Mouse (Mus musculus) liver, embryonic 12.5 days (tissue): Measurements from ENCODE around the gene Igsf3. TPM values are rescaled to one million over a fixed set of nuclear protein-coding genes. Genes with fewer than 3 reads are reported as not detected.
A peak's percentile ranks its signal among the peaks of the same experiment; 100 is the strongest.

Experiments
- ATAC-seq: fragments of 200-750 bp; cut with Nextera tagmentation; 2 replicates; pipeline ENCODE4 v1.8.0; 2017; ENCODE audit warnings: moderate number of reproducible peaks, mild to moderate bottlenecking, moderate library complexity
- H3K27ac ChIP-seq: fragments of 300-500 bp; sonication (generic); 2 replicates; pipeline ENCODE4 v1.5.1; 2016; ENCODE audit warnings: mild to moderate bottlenecking
- H3K27me3 ChIP-seq: fragments of 300-500 bp; sonication (generic); replicated peaks from 2 replicates; pipeline ENCODE4 v1.6.1; 2016; ENCODE audit warnings: mild to moderate bottlenecking, moderate library complexity
- H3K36me3 ChIP-seq: fragments of 300-500 bp; sonication (generic); 2 replicates; pipeline ENCODE4 v1.6.1; 2016; ENCODE audit warnings: mild to moderate bottlenecking, moderate library complexity
- H3K4me1 ChIP-seq: fragments of 300-500 bp; sonication (generic); 2 replicates; pipeline ENCODE4 v1.6.1; 2016
- H3K4me2 ChIP-seq: fragments of 300-500 bp; sonication (generic); 2 replicates; pipeline ENCODE4 v1.6.1; 2016; ENCODE audit warnings: mild to moderate bottlenecking, moderate library complexity
- H3K4me3 ChIP-seq: fragments of 300-500 bp; sonication (generic); 2 replicates; pipeline ENCODE4 v1.5.1; 2016; ENCODE audit warnings: mild to moderate bottlenecking, moderate library complexity
- H3K9ac ChIP-seq: fragments of 300-500 bp; sonication (generic); 2 replicates; pipeline ENCODE4 v1.6.1; 2016; ENCODE audit warnings: mild to moderate bottlenecking, moderate library complexity
- H3K9me3 ChIP-seq: fragments of 300-500 bp; sonication (generic); replicated peaks from 2 replicates; pipeline ENCODE4 v1.6.1; 2016; ENCODE audit warnings: mild to moderate bottlenecking, moderate library complexity
- WGBS: fragments of 180-500 bp; shearing (Covaris S2); methylation state at CpG from one replicate; pipeline ENCODE4 v1.1.7; 2016; ENCODE audit not compliant: insufficient replicate concordance; 5-methylcytosine and 5-hydroxymethylcytosine counted together
- polyA plus RNA-seq: library from polyadenylated mRNA; unstranded; fragments of >200 nt; fragmentation: Nextera tagmentation; extraction: Ambion mirVana; gene quantifications from 2 replicates; pipeline ENCODE4 v1.2.1, GENCODE M21; 2016

Igsf3 gene
- polyA plus RNA-seq, 1 experiment from 2014 or later, result 10.3 TPM

- Histone ChIP-seq H3K27me3 (no peaks in the 10 kb centered on the region), H3K36me3 (no peaks in the 10 kb centered on the region), H3K9ac (no peak overlapping the region), H3K4me3 (no peak overlapping the region), H3K4me1 (peaks cover 4% of the 10 kb centered on the region; the same call in 1 of the 2 replicates), H3K4me2 (no peak overlapping the region), H3K9me3 (no peaks in the 10 kb centered on the region), H3K27ac (no peak overlapping the region)
- ATAC-seq, result no peak
- whole genome bisulfite sequencing, result 84% methylated on average over 10 of the region's 10 CpGs
Observed at GRCm38 (mm10) chr3:101497432-101498030, 120.6 kb downstream of the Igsf3 start.

DNA sequence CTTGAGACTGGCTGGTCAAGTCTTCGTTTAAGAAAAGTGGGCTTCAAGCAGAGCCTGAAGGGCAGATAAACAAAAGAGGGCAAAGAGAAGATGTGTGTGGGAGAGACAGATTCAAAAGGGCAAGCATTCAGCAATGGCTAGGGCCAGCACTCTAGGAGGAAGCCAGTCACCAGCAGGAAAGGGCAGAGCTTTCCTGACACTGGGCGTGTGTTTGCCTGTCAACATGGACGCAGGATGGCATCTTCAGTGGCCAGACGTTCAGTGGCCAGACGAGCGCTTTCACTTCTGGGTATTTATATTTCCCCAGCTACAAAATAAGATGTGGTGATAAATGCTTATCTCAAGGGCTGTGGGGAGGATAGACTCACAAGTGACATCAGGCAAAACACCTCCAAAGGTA lies 123.0 kb downstream of the Igsf3 start:
- Histone ChIP-seq H3K4me2 (no peak overlapping the region), H3K4me3 (no peak overlapping the region), H3K4me1 (no peaks in the 10 kb centered on the region), H3K36me3 (no peaks in the 10 kb centered on the region), H3K9ac (no peak overlapping the region), H3K27ac (no peak overlapping the region), H3K9me3 (no peaks in the 10 kb centered on the region), H3K27me3 (no peaks in the 10 kb centered on the region; the same call in 1 of the 2 replicates)
- WGBS, result 60% methylated on average over 6 of the region's 6 CpGs
- ATAC-seq, result no peak

- no peak overlapping the region for H3K27ac ChIP-seq
- H3K4me2 ChIP-seq, result no peak overlapping the region
- H3K9me3 ChIP-seq, result no peaks in the 10 kb centered on the region
- ATAC-seq, result no peak
- H3K4me1 ChIP-seq, result no peaks in the 10 kb centered on the region
- H3K27me3 ChIP-seq, result no peaks in the 10 kb centered on the region; the same call in 1 of the 2 replicates
- no peak overlapping the region for H3K4me3 ChIP-seq
- H3K36me3 ChIP-seq, result no peaks in the 10 kb centered on the region
- no peak overlapping the region for H3K9ac ChIP-seq
- WGBS, result 65% methylated on average over 11 of the region's 11 CpGs
Observed at GRCm38 (mm10) chr3:101500393-101501051, 123.6 kb downstream of the Igsf3 start.

- no peaks in the 10 kb centered on the region; the same call in 1 of the 2 replicates for H3K27me3 ChIP-seq
- H3K36me3 ChIP-seq, result no peaks in the 10 kb centered on the region
- H3K4me3 ChIP-seq, result no peak overlapping the region
- peaks cover 7% of the 10 kb centered on the region for H3K4me1 ChIP-seq
- H3K4me2 ChIP-seq, result no peak overlapping the region
- H3K9ac ChIP-seq, result no peak overlapping the region
- H3K9me3 ChIP-seq, result no peaks in the 10 kb centered on the region
- 72% methylated on average over 4 of the region's 4 CpGs for WGBS
- no peak overlapping the region for H3K27ac ChIP-seq
- ATAC-seq, result no peak
Observed at GRCm38 (mm10) chr3:101501611-101502010, 124.7 kb downstream of the Igsf3 start.

- Histone ChIP-seq H3K27ac (no peak overlapping the region), H3K9ac (no peak overlapping the region), H3K4me1 (peaks cover 13% of the 10 kb centered on the region), H3K27me3 (no peaks in the 10 kb centered on the region; the same call in 1 of the 2 replicates), H3K9me3 (no peaks in the 10 kb centered on the region), H3K4me3 (no peak overlapping the region), H3K4me2 (no peak overlapping the region), H3K36me3 (no peaks in the 10 kb centered on the region)
- WGBS, result 45% methylated on average over 14 of the region's 14 CpGs
- no peak for ATAC-seq
Observed at GRCm38 (mm10) chr3:101502086-101502760, 125.3 kb downstream of the Igsf3 start.

- no peak overlapping the region for H3K27ac ChIP-seq
- H3K4me2 ChIP-seq, result no peak overlapping the region
- H3K4me3 ChIP-seq, result no peak overlapping the region
- H3K9me3 ChIP-seq, result no peaks in the 10 kb centered on the region
- 38% methylated on average over 5 of the region's 5 CpGs for WGBS
- no peak overlapping the region for H3K9ac ChIP-seq
- H3K27me3 ChIP-seq, result no peaks in the 10 kb centered on the region; the same call in 1 of the 2 replicates
- H3K36me3 ChIP-seq, result no peaks in the 10 kb centered on the region
- peaks cover 17% of the 10 kb centered on the region for H3K4me1 ChIP-seq
- ATAC-seq, result peak; percentile 64
Observed at GRCm38 (mm10) chr3:101506179-101506578, 129.3 kb downstream of the Igsf3 start.

DNA sequence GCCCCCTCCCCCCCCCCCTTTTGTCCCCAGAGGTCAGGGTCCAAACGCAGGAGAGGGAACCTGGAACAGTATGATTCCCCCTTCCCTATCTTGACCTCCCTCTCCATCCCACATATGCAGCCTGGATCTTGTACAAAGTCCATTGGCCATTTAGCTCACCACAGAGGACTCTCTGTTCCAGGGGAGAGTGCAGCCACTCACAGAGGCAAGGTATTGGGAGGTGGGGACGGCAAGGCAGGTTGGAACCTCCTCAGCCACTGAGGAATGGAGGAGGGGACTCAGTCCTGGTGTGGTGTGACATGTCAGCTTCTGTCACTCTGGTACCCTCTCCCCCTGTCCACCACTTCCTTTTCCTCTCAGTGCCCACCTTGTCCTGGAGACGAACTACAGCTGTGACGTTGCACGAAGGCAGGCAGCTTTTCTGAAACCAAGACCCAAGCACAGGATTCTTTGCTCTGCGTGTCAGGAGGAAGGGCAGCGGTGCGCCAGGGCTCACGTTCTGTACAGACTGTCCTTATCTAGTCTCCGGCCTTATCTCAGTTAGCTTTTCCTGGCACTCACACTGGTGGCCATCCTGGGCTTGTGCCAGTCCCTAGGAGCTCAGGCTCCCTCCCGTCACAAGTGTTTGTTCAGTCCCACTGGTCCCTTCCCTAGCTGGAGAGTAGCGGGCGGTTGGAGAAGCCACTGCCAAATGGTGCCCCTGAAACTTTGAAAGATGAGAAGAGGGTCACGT lies 130.3 kb downstream of the Igsf3 start:
- Histone ChIP-seq H3K4me1 (peaks cover 17% of the 10 kb centered on the region), H3K9ac (no peak overlapping the region), H3K9me3 (no peaks in the 10 kb centered on the region), H3K4me2 (no peak overlapping the region), H3K27me3 (no peaks in the 10 kb centered on the region; the same call in 1 of the 2 replicates), H3K4me3 (no peak overlapping the region), H3K36me3 (no peaks in the 10 kb centered on the region), H3K27ac (no peak overlapping the region)
- WGBS, result 18% methylated on average over 14 of the region's 14 CpGs
- ATAC-seq, result peak; percentile 13; the same call in 1 of the 2 replicates

- H3K36me3 ChIP-seq, result no peaks in the 10 kb centered on the region
- no peak overlapping the region for H3K4me2 ChIP-seq
- no peak overlapping the region for H3K4me3 ChIP-seq
- H3K27ac ChIP-seq, result no peak overlapping the region
- H3K9me3 ChIP-seq, result no peaks in the 10 kb centered on the region
- peaks cover 17% of the 10 kb centered on the region for H3K4me1 ChIP-seq
- no peak overlapping the region for H3K9ac ChIP-seq
- WGBS, result 44% methylated on average over 3 of the region's 3 CpGs
- no peaks in the 10 kb centered on the region; the same call in 1 of the 2 replicates for H3K27me3 ChIP-seq
- no peak for ATAC-seq
Observed at GRCm38 (mm10) chr3:101507766-101508165, 130.9 kb downstream of the Igsf3 start.

DNA sequence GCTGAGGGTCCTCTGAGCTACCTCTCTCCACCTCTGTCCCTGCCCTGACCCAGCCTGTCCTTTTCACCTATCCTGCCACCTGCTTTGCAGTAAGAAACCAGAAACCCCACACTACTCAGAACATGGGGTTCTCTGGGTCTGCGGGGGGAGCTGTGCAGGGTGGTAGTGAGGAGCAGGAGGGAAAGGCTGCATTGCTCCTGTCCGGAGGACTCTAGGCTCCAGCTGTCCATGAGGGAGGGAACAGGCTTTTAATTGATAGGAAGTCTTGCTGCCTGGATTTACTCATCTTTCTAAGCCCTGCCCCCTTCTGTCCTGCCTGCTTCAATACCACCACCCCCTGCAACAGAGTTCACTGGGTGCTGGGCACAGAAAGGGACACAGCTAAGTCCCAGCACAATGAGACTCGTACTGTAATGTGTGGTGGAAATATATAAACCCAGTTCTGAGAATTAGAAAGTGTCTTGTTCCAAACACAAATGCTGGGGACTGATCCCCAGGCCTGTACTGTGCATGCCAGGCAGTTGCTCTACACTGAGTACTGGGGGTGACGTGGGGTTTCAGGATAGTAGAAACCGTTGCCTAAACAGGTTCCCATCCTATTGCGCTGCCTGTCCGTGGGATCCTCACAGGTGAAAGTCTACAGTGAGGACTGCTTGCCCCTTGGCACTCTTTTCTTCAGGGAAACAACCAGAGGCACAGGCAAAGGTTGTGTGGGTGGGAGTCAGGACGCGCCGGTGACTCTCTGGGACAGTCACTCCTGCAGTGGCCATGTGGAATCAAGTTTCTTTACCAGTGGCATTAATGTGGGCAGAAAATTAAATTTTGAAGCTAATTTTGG lies 133.0 kb downstream of the Igsf3 start:
- H3K4me1 ChIP-seq, result peaks cover 17% of the 10 kb centered on the region
- H3K4me2 ChIP-seq, result no peak overlapping the region
- no peak overlapping the region for H3K27ac ChIP-seq
- ATAC-seq, result no peak
- no peaks in the 10 kb centered on the region for H3K27me3 ChIP-seq
- no peak overlapping the region for H3K9ac ChIP-seq
- WGBS, result 80% methylated on average over 10 of the region's 10 CpGs
- H3K9me3 ChIP-seq, result no peaks in the 10 kb centered on the region
- no peaks in the 10 kb centered on the region for H3K36me3 ChIP-seq
- H3K4me3 ChIP-seq, result no peak overlapping the region

- Histone ChIP-seq H3K4me3 (no peak overlapping the region), H3K27me3 (no peaks in the 10 kb centered on the region), H3K9ac (no peak overlapping the region), H3K4me2 (no peak overlapping the region), H3K36me3 (no peaks in the 10 kb centered on the region), H3K4me1 (peaks cover 17% of the 10 kb centered on the region), H3K27ac (no peak overlapping the region), H3K9me3 (no peaks in the 10 kb centered on the region)
- 69% methylated on average over 5 of the region's 5 CpGs for WGBS
- no peak for ATAC-seq
Observed at GRCm38 (mm10) chr3:101510632-101511031, 133.7 kb downstream of the Igsf3 start.
